Mouse (Mus musculus) brain, embryonic 14.5 days (tissue): Measurements from ENCODE around the gene Zzz3. TPM values are rescaled to one million over a fixed set of nuclear protein-coding genes. Genes with fewer than 3 reads are reported as not detected.

Experiments
- DNase-seq: peaks from one replicate; pipeline ENCODE4 v3.0.0-alpha.2; 2011; ENCODE audit warnings: low read depth
- CTCF ChIP-seq: fragments of 200-500 bp; IDR thresholded peaks from 2 replicates; pipeline ENCODE4 v1.5.1; 2012; ENCODE audit warnings: inconsistent platforms, mild to moderate bottlenecking, moderate library complexity, borderline replicate concordance; ENCODE audit not compliant: insufficient read depth, insufficient read length; ENCODE audit errors: extremely low read depth
- POLR2A ChIP-seq: fragments of 200-500 bp; IDR thresholded peaks from 2 replicates; pipeline ENCODE4 v1.6.1; 2012; ENCODE audit warnings: mild to moderate bottlenecking, inconsistent platforms, borderline replicate concordance; ENCODE audit not compliant: poor library complexity, insufficient read depth, insufficient read length, severe bottlenecking; ENCODE audit errors: extremely low read depth
- polyA plus RNA-seq: library from polyadenylated mRNA; depleted of rRNA; stranded (reverse); fragments of >200 nt; gene quantifications from 2 replicates; pipeline ENCODE4 v1.2.3, GENCODE M21; 2012; rRNA removed

The Zzz3 gene
- 31.6 and 33.7 TPM in 2 replicates for polyA plus RNA-seq

DNA sequence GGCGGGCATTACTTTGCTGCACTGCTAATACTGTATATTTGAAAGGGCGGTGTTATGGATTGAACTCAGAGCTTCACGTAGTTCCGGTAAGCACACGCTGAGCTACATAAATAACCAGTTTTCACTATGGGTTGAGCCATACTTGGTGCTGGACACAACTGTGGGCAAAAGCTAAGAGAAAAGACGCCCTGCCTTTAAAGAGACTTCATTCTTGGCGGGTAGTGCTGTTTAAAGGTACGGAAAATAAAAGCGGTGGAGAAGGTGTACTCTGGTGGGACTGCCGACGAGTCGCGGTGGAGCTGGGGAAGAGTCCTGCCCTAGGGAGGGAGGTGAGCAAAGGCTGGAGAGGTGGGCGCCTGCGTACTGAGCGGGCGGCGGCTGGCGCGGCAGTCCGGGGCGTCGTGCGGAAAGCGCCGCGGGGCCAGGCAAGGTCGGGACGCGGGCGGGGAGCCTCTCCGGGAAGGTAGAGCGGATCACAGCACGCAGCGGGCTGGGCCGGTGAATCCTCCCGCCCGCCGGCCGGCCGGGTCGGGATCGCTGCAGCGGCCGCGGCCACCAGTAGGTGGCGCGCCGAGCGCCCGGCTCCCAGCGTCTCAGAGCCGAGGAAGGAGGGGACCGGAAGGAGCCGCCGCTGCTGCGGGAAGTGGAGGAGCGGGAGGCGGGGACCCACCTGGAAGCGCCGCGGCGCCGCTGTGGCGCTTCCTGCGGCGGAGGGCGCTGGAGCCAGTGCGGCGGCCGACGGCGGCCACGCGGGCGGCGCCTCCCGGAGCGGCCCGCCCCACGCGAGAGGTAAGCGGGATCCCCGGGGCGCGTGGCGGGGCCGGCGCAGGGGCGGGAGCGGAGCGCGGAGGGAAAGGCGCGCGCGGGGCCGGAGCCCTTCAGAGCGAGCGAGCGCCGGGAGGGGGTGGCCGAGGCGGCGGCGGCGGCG lies at the start of gene Zzz3:
Gene Zzz3, plus strand, starts transcription at position 124 of the 928 bp plus-strand sequence.
- peak; percentile 96 for DNase-seq
- TF ChIP-seq POLR2A = peak; percentile 77
- TF ChIP-seq CTCF = peak; percentile 86

DNA sequence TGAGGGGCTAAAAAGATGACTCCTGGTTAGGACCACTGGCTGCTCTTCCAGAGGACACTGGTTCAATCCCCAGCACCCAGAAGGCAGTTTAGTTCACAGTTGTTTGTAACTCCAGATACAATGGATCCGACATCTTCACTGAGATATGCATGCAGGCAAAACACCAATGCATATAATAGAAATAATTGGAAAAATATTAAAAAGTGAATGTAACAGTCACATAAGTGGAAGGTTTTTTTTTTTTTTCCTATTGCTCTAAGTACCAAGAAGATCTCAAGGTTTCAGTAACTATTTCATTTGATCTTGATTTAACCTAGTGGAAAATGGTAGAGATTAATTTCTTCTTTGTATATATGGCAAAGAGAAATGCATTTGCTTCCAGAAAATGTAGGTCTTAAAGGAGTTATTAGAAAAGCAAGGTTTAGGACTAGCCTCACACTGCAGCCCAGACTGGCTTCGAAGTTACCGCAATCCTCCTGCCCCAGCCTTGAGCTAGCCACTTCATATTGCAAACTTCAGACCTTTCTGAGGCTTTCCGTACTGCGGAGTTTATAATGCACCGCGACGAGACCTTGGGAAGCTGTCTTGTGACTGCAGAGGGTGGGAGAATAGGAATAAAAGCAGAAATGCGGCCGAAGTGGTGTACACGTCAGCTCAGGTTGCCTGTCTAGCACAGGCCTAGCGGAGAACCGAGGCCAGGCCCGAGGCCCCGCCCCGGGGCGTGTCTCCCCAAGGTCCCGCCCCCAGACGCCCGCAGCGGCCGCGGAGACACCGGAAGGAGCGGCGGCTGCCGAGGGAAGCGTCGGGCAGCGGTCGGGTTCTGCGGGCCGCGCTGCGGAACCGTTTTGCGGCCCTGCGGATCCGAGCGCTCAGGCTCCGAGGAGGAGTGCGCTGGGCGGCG lies 49.3 kb upstream of the Zzz3 start, which contains the start of gene Usp33:
Gene Usp33, plus strand, starts transcription at position 747 of the 901 bp plus-strand sequence.
- TF ChIP-seq POLR2A (peak; percentile 95), CTCF (no peak)
- DNase-seq = peak; percentile 96

DNA sequence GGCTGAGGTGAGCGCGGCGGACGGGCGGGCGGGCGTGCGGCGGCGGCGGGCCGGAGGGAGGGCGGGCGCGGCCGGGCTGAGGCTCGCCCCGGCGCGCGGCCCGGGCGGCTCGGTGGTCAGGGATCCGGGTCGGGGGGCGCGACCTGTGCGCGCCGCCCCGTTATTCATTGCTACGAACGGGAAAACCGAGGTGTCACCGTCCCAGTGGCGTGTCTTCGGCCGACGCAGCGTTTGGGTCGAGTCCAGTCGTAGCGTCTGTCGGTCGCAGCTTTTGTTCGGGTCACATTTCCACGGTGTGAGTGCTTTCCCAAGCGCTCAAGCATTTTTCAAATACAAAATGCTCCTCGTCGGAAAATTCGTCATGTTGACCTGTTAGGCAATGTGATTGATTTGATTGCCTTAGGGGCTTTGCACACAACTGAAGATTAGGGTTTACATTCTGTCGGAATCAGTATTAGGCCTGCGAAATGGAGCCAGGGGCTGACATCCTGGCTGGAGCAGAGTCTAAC lies 48.6 kb upstream of the Zzz3 start:
- TF ChIP-seq CTCF (no peak), POLR2A (no peak)
- DNase-seq = peak; percentile 53

DNA sequence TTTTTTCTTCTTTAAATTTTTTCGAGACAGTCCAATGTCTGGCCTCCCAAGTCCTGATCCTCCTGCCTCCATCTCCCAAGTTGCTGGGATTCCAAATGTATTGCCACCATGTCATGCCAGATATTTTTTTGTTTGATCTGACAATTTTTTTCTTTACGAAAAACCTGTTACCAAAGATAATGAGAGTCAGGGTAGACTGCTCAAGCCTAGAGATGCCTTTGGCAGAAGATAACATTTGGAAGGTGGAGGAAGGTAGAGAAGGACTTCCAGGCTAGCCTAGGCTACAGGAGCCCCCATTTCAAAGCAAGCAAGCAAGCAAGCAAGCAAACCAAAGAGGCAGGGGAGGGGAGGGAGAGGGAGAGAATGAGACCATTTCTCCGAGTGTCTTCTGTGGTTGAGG lies 48.0 kb upstream of the Zzz3 start:
- TF ChIP-seq CTCF = no peak
- TF ChIP-seq POLR2A = no peak
- DNase-seq = peak; percentile 12

DNA sequence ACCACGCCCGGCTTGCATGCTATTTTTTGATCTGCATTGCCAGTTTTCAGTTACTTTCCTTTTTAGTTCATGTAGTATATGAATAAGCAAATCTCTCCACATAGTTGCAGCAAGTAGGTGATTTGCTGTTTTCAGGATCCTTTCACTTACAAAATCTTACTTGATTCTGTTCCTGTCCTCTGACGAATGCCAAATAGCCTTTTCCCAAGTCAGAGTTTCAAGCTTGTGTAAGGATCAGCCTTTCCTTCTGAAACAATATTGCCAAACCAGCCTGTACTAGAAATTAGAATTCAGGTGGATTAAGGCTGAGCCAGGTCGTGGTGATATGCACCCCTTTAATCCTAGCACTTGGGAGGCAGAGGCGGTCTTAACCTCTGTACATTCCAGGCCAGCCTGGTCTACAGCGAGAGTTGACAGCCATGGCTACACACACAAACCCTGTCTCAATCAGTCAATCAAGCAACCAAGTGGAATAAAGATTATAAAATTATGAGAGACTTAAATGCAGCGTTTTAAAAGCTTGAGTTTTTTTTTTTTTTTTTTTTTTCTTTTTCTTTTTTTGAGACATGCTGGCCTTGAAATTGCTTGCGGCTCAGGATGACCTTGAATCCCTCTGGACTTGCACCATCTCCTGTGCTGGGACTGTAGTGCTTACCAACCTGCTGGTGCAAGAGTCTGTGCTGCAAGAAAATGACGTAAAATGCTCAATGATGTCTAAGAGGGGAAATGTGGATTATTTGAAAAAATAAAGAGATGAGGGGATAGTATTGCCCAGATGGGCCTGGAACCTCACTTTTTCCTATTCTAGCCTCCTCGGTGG lies 47.1 kb upstream of the Zzz3 start:
- DNase-seq = no peak
- TF ChIP-seq CTCF (no peak), POLR2A (no peak)

DNA sequence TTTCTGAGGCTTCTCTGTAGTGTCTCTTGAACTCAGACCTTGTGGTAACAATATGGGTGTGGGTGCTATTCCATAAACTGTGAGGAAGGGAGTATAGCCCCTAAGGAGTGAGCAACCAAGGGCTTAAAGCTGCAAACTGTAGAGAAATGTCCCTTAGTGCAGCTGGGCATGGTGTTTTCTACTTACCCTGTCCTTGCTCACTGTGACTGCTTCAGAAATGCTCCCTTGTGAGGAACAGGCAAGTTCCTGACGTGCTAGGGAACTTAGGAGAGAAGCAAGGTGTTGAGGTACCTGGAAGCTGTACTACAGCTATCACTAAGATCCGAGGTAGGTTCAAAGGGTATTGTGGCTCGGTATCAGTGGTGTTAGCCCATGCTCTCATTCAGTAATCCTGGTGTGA lies 44.8 kb upstream of the Zzz3 start:
- DNase-seq = no peak
- no peak for TF ChIP-seq POLR2A
- no peak for TF ChIP-seq CTCF

DNA sequence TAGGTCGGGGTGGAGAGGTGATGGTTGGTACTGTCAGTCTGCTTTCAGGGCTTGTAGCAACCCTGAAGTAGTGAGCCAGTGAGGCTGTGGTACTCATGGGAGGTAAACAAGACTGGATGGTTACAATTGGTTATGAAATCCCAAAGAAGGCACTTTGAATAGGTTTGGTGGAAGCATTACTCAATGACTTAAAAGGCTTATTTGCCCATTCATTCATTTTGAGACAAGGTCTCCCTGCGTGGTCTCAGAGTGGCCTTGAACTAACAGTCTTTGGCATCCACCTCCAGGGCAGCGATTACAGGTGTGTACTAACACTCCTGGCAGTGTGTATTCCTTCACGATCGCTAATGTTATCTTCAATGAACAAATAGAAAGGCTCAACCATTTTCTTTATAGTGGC lies 44.3 kb upstream of the Zzz3 start:
- TF ChIP-seq POLR2A (no peak), CTCF (no peak)
- DNase-seq = no peak

DNA sequence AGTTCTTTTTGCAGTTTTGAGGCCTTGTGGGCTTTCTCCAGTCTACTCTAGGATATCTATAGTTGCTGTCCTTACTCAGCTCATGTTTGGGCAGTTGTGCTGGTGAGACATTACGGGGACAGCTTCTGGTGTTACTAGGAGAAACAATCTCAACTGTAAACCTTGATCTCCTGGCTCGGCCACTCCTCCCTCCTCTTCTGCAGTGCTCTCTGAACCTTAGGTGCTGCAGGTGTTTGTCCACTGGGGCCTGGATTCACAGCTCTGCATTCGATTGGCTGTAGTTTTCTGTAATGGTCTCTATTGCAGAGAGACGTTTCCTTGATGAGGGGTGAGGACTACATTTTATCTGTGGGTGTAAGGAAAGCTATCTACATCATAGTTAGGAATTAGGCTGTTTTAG lies 43.0 kb upstream of the Zzz3 start:
- DNase-seq = no peak
- no peak for TF ChIP-seq POLR2A
- TF ChIP-seq CTCF = no peak

DNA sequence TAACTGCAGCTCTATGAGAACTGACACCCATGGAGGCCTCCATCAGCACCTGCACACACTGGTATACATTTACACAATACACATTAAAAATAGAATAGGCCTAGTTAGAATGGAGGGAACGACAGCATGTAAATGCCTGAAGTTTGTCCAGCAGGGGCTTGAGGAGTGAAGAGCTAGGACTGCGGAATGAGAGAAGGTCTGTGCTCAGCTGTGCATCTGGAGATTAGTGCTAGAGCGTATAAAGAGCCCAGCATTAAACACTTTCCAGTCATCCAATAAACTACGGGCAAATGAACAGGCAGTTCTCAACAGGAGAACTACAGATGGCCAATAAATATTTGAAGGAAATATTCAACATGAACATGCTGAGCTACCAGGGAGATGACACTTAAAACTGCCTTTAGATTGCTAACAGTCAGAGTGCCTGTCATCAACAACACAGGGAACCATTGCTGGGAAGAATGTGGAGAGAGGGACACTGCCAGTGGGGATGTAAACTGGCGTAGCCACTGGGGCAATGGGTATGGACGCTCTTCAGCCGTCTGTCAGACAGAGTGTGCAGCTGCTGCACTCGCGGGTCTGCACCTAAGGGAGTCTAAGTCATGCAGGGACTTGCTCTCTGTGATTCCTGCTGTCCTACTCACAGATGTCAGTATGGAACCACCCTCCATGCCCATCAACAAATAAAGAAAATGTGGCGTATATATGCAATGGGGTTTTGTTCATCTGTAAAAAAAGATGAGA lies 41.7 kb upstream of the Zzz3 start:
- DNase-seq = no peak

DNA sequence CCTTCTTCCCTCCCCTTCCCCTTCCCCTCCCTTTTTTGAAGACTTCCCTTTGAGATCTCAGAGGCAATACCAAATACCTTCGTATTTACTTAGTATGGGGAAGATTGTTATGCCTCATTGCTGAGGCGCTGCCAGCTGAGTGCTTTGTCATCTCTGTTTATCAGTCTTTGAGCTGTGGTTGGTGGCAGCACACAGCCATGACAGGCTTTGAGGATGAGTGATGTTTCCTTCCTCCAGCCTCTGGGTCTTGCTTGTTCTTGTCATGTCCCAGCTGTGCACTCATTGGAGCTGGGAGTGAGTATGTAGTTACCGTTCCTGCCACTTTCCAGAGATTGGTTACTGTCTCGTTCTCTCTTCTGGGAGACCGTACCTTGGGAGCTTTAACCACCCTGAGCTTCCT lies 39.9 kb upstream of the Zzz3 start:
- TF ChIP-seq CTCF = no peak
- TF ChIP-seq POLR2A = no peak
- DNase-seq = no peak

More for the DNA sequence above, 41.7 kb upstream of the Zzz3 start:
- TF ChIP-seq CTCF = no peak
- TF ChIP-seq POLR2A = no peak

DNA sequence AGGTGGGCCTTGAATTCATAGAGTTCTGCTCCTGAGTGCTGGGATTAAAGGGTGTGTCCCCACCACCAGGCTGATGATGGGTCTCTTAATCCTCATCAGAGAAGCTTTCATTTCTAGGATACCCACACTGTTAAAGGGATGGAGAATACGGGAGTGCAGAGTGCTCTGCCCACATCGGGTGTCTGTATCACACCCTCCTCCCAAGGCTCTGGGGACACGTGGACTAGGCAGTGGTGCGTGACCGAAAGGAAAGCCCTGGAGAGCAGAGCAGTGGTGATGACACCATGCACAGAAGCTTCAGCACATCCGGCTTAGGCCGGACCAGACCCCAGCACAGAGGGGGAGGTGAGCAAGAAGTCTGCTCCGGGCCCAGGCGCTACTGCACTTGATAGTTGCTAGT lies 38.5 kb upstream of the Zzz3 start:
- DNase-seq = no peak
- TF ChIP-seq CTCF (no peak), POLR2A (no peak)
